Mouse (Mus musculus): ENCODE measurements around the gene Arpc4. TPM values are rescaled to one million over a fixed set of nuclear protein-coding genes. Genes with fewer than 3 reads are reported as not detected.

The Arpc4 gene
- polyA plus RNA-seq, 1 experiment from 2014 or later = 231 TPM

DNA sequence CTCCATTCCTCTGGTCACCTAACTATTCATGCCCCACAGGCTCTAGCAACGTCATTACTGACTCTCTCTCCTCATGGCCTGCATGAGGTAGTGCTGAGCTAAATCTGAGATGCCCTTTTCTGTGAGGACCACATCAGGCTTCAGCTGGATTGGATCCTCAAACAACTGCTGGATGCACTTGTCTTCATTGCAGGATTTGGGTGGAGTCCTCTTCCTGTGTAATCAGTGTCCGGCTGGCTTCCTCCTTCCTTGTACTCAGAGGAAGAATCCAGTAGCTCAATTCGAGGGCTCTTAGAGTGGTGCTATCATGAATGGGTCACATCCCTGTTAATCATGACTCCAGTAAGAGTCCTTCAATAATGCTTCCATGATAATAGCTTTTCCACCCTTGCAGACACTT is 24.2 kb upstream of the Arpc4 start:
- Histone ChIP-seq H3K4me2 (replicated peaks) (no peak overlapping the region), H3K27ac (no peak overlapping the region), H3K36me3 (replicated peaks; ENCODE audit: control insufficient read depth, insufficient read depth) (no peaks in the 10 kb centered on the region), H3K4me3 (replicated peaks; ENCODE audit: low read length) (no peak overlapping the region), H3K9ac (no peak overlapping the region), H3K4me1 (replicated peaks; ENCODE audit: control insufficient read depth, insufficient read depth, low read length) (no peaks in the 10 kb centered on the region), H3K9me3 (ENCODE audit: control insufficient read depth, low read length) (no peaks in the 10 kb centered on the region), H3K27me3 (ENCODE audit: control insufficient read depth, insufficient read depth, low read length) (no peaks in the 10 kb centered on the region)
- ATAC-seq (ENCODE audit: low FRiP score) (no peak), DNase-seq (ENCODE audit: low spot score) (no peak)
- 78% methylated on average over 3 of the region's 3 CpGs for WGBS

DNA sequence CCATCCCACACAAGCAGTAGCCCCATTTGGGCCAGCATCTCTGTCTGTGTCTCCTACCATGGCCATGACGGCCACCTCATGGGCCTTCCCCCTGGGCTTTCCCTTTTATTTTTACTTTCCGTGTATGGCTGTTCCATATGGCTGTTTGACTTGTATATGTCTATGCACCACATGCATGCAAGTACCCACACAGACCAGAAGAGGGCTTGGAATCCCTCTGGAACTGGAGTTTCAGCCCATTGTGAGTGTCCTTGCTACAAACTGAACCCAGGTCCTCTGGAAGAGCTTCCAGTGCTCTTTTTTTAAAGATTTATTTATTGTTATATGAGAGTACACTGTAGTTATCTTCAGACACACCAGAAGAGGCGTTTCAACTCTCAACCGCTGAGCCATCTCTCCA is 16.4 kb upstream of the Arpc4 start:
- WGBS = 75% methylated on average over 4 of the region's 4 CpGs
- Histone ChIP-seq H3K36me3 (replicated peaks; ENCODE audit: control insufficient read depth, insufficient read depth) (peaks cover 6% of the 10 kb centered on the region), H3K9ac (no peak overlapping the region), H3K4me2 (replicated peaks) (no peak overlapping the region), H3K9me3 (ENCODE audit: control insufficient read depth, low read length) (no peaks in the 10 kb centered on the region), H3K4me3 (replicated peaks; ENCODE audit: low read length) (no peak overlapping the region), H3K4me1 (replicated peaks; ENCODE audit: control insufficient read depth, insufficient read depth, low read length) (no peaks in the 10 kb centered on the region), H3K27ac (no peak overlapping the region), H3K27me3 (ENCODE audit: control insufficient read depth, insufficient read depth, low read length) (no peaks in the 10 kb centered on the region)
- DNase-seq (ENCODE audit: low spot score) (no peak), ATAC-seq (ENCODE audit: low FRiP score) (no peak)

DNA sequence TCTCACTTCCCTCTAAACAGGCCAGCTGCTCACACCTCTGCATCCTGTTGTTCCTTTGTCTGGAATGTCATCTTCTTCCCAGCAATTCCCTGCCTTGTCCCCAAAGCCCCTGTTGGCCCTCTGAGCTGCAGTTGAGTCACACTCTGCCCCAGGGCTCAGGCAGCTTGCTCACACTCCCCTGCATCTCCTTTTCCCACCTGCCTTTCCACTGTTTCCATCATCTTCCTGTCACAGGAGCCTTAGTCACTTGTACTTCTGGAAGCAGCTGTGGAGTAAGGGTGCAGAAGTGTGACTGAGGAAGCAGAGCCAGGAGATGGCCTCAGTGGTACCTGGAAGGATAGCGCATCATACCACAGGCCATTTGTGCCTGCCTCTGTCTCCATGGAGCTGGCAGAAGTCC is 15.7 kb upstream of the Arpc4 start:
- Histone ChIP-seq H3K27me3 (ENCODE audit: control insufficient read depth, insufficient read depth, low read length) (no peaks in the 10 kb centered on the region), H3K9ac (no peak overlapping the region), H3K27ac (no peak overlapping the region), H3K4me3 (replicated peaks; ENCODE audit: low read length) (no peak overlapping the region), H3K4me2 (replicated peaks) (no peak overlapping the region), H3K9me3 (ENCODE audit: control insufficient read depth, low read length) (no peaks in the 10 kb centered on the region), H3K4me1 (replicated peaks; ENCODE audit: control insufficient read depth, insufficient read depth, low read length) (no peaks in the 10 kb centered on the region), H3K36me3 (replicated peaks; ENCODE audit: control insufficient read depth, insufficient read depth) (peaks cover 14% of the 10 kb centered on the region)
- 100% methylated on average over 1 of the region's 1 CpGs for WGBS
- DNase-seq (ENCODE audit: low spot score) (no peak), ATAC-seq (ENCODE audit: low FRiP score) (no peak)

GRCm38 (mm10) chr6:113364518-113365135 is 13.3 kb upstream of the Arpc4 start:
- H3K36me3 ChIP-seq (replicated peaks; ENCODE audit: control insufficient read depth, insufficient read depth) = peaks cover 36% of the 10 kb centered on the region
- DNase-seq (ENCODE audit: low spot score) (no peak), ATAC-seq (ENCODE audit: low FRiP score) (no peak)
- no peak overlapping the region for H3K27ac ChIP-seq
- no peaks in the 10 kb centered on the region for H3K27me3 ChIP-seq (ENCODE audit: control insufficient read depth, insufficient read depth, low read length)
- H3K9ac ChIP-seq = no peak overlapping the region
- WGBS = 62% methylated on average over 8 of the region's 8 CpGs
- H3K9me3 ChIP-seq (ENCODE audit: control insufficient read depth, low read length) = no peaks in the 10 kb centered on the region
- no peaks in the 10 kb centered on the region for H3K4me1 ChIP-seq (replicated peaks; ENCODE audit: control insufficient read depth, insufficient read depth, low read length)
- no peak overlapping the region for H3K4me3 ChIP-seq (replicated peaks; ENCODE audit: low read length)
- no peak overlapping the region for H3K4me2 ChIP-seq (replicated peaks)

- H3K36me3 ChIP-seq (replicated peaks; ENCODE audit: control insufficient read depth, insufficient read depth) = peaks cover 56% of the 10 kb centered on the region
- no peaks in the 10 kb centered on the region for H3K27me3 ChIP-seq (ENCODE audit: control insufficient read depth, insufficient read depth, low read length)
- no peaks in the 10 kb centered on the region for H3K9me3 ChIP-seq (ENCODE audit: control insufficient read depth, low read length)
- DNase-seq (ENCODE audit: low spot score) = no peak
- no peak overlapping the region for H3K4me2 ChIP-seq (replicated peaks)
- WGBS = 95% methylated on average over 6 of the region's 6 CpGs
- H3K4me3 ChIP-seq (replicated peaks; ENCODE audit: low read length) = no peak overlapping the region
- no peak overlapping the region for H3K27ac ChIP-seq
- no peak for ATAC-seq (ENCODE audit: low FRiP score)
- no peak overlapping the region for H3K9ac ChIP-seq
- no peaks in the 10 kb centered on the region for H3K4me1 ChIP-seq (replicated peaks; ENCODE audit: control insufficient read depth, insufficient read depth, low read length)
These were observed 11.3 kb upstream of the Arpc4 start for GRCm38 (mm10) chr6:113366639-113367038.

- 100% methylated on average over 1 of the region's 1 CpGs for WGBS
- no peak for ATAC-seq (ENCODE audit: low FRiP score)
These were observed 10.3 kb upstream of the Arpc4 start for GRCm38 (mm10) chr6:113367574-113367973.

DNA sequence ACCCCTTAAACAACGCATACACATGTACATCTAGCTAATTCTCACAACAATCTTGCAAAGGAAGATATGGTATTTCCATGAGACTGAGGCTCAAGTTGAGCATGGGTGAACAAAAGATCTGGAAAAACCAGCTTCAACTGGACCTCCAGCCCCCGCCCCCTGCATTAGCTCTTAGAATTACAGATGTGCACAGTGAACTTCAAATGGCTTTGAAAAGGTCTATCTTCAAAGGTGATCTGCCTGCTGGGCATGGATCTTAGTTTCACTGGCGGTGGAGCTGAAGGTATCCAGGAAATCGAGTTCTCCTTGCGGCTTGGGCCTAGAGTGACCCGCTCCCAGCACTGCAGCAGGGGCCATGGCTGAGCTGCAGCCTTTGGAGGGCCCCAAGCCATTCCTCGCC is 9.8 kb upstream of the Arpc4 start:
- DNase-seq (ENCODE audit: low spot score) (no peak), ATAC-seq (ENCODE audit: low FRiP score) (no peak)
- H3K4me2 ChIP-seq (replicated peaks) = no peak overlapping the region
- 93% methylated on average over 7 of the region's 7 CpGs for WGBS
- H3K9ac ChIP-seq = no peak overlapping the region
- H3K4me1 ChIP-seq (replicated peaks; ENCODE audit: control insufficient read depth, insufficient read depth, low read length) = no peaks in the 10 kb centered on the region
- no peaks in the 10 kb centered on the region for H3K27me3 ChIP-seq (ENCODE audit: control insufficient read depth, insufficient read depth, low read length)
- no peak overlapping the region for H3K4me3 ChIP-seq (replicated peaks; ENCODE audit: low read length)
- no peaks in the 10 kb centered on the region for H3K9me3 ChIP-seq (ENCODE audit: control insufficient read depth, low read length)
- no peak overlapping the region for H3K27ac ChIP-seq
- peaks cover 71% of the 10 kb centered on the region for H3K36me3 ChIP-seq (replicated peaks; ENCODE audit: control insufficient read depth, insufficient read depth)

More at GRCm38 (mm10) chr6:113367574-113367973, 10.3 kb upstream of the Arpc4 start:
- no peaks in the 10 kb centered on the region for H3K4me1 ChIP-seq (replicated peaks; ENCODE audit: control insufficient read depth, insufficient read depth, low read length)
- H3K27me3 ChIP-seq (ENCODE audit: control insufficient read depth, insufficient read depth, low read length) = no peaks in the 10 kb centered on the region
- no peak overlapping the region for H3K9ac ChIP-seq
- H3K36me3 ChIP-seq (replicated peaks; ENCODE audit: control insufficient read depth, insufficient read depth) = peaks cover 66% of the 10 kb centered on the region
- no peak overlapping the region for H3K27ac ChIP-seq
- no peak overlapping the region for H3K4me2 ChIP-seq (replicated peaks)
- no peaks in the 10 kb centered on the region for H3K9me3 ChIP-seq (ENCODE audit: control insufficient read depth, low read length)
- H3K4me3 ChIP-seq (replicated peaks; ENCODE audit: low read length) = no peak overlapping the region
- no peak for DNase-seq (ENCODE audit: low spot score)

DNA sequence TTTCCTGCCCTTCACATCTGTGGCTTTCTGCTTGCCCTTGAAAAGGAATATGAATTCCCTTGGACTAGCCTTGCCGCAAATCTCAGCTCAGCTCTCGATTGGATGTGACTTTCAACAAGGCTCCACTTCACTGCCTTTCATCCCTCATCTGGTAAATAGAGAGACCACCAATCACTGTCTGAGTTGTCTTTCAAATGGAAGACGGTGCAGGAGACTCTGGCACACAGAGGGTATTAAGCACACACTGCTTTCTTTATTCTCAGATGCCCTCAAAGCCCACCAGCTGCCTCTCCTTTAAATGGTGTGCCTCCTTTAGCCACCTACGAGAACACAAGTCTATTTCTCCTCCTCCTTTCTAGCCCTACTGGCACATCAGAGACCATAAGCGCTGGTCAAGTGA is 9.3 kb upstream of the Arpc4 start:
- H3K27me3 ChIP-seq (ENCODE audit: control insufficient read depth, insufficient read depth, low read length) = no peaks in the 10 kb centered on the region
- H3K9me3 ChIP-seq (ENCODE audit: control insufficient read depth, low read length) = no peaks in the 10 kb centered on the region
- no peak for ATAC-seq (ENCODE audit: low FRiP score)
- no peak overlapping the region for H3K4me2 ChIP-seq (replicated peaks)
- H3K27ac ChIP-seq = no peak overlapping the region
- no peak overlapping the region for H3K4me3 ChIP-seq (replicated peaks; ENCODE audit: low read length)
- 76% methylated on average over 5 of the region's 5 CpGs for WGBS
- peaks cover 76% of the 10 kb centered on the region for H3K36me3 ChIP-seq (replicated peaks; ENCODE audit: control insufficient read depth, insufficient read depth)
- H3K9ac ChIP-seq = no peak overlapping the region
- H3K4me1 ChIP-seq (replicated peaks; ENCODE audit: control insufficient read depth, insufficient read depth, low read length) = no peaks in the 10 kb centered on the region
- no peak for DNase-seq (ENCODE audit: low spot score)

DNA sequence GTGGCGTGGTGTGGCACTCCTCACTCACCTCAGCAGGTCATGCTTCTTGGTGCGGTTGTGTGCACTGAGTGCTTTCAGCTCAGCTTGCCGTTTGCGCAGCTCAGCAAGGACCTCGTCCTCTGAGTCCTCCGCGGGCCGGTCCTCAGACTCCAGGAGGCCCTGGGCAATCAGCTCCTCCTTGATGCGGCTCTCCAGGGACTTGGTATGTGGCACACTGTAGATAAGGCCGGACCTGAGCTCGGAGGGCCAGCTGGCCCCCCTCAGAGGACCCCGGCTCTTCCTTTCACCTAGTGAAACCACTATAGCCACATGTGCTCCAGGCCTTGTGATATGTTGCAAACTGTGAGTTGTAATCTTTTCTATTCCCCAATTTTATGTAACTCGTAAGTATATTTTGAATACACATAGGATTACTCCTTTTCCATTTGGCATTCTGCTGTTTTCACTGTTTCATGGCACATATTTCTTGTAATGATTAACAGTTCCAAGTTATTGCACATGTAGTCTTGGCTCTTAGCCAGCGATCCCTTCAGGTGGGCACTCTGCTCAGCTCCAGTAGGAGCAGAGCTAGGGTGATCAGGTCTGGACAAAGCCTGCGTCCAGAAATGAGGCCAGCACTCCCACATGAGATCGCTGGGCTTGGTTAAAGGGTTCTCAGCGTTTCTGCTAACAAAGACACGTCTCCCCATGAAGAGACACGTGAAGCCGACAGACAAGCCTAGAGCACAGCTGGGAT is 7.6 kb upstream of the Arpc4 start:
- no peak for ATAC-seq (ENCODE audit: low FRiP score)
- Histone ChIP-seq H3K9ac (no peak overlapping the region), H3K4me2 (replicated peaks) (no peak overlapping the region), H3K4me3 (replicated peaks; ENCODE audit: low read length) (no peak overlapping the region), H3K4me1 (replicated peaks; ENCODE audit: control insufficient read depth, insufficient read depth, low read length) (no peaks in the 10 kb centered on the region), H3K9me3 (ENCODE audit: control insufficient read depth, low read length) (no peaks in the 10 kb centered on the region), H3K27ac (no peak overlapping the region), H3K36me3 (replicated peaks; ENCODE audit: control insufficient read depth, insufficient read depth) (peaks cover 94% of the 10 kb centered on the region), H3K27me3 (ENCODE audit: control insufficient read depth, insufficient read depth, low read length) (no peaks in the 10 kb centered on the region)
- DNase-seq (ENCODE audit: low spot score) = no peak
- WGBS = 94% methylated on average over 20 of the region's 20 CpGs

Measured in hindbrain, embryonic 14.5 days (tissue).